Mouse (Mus musculus) adrenal gland, adult (tissue): Measurements from ENCODE around the gene Pklr.
A peak's percentile ranks its signal among the peaks of the same experiment; 100 is the strongest.

Experiments
- DNase-seq, 2 experiments: peaks; one replicate each; pipeline ENCODE4 v3.0.0; 2022 to 2023; ENCODE audit warnings: low spot score in 1 of 2; ENCODE audit not compliant: inconsistent age in 2 of 2

The Pklr gene

DNA sequence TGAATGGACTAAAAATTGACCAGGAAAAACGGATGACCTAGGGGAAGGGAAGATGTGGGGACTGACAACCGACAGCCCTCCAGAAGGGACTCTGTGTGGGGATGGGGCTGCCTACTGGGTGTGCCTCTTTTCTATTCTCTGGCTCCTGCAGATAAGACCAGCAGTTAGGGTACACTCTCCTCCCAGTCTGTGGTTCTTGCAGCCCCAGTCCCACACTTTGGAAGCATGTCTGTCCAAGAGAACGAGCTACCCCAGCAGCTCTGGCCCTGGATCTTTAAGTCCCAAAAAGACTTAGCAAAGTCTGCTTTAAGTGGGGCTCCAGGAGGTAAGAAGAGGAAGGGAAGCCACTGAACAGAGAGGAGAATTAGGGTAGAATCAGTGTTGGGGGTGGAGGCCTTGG, at the start of gene Pklr:
TSS of gene Pklr (plus strand) at position 185 of the 400 bp plus-strand sequence.
- no peak for DNase-seq

DNA sequence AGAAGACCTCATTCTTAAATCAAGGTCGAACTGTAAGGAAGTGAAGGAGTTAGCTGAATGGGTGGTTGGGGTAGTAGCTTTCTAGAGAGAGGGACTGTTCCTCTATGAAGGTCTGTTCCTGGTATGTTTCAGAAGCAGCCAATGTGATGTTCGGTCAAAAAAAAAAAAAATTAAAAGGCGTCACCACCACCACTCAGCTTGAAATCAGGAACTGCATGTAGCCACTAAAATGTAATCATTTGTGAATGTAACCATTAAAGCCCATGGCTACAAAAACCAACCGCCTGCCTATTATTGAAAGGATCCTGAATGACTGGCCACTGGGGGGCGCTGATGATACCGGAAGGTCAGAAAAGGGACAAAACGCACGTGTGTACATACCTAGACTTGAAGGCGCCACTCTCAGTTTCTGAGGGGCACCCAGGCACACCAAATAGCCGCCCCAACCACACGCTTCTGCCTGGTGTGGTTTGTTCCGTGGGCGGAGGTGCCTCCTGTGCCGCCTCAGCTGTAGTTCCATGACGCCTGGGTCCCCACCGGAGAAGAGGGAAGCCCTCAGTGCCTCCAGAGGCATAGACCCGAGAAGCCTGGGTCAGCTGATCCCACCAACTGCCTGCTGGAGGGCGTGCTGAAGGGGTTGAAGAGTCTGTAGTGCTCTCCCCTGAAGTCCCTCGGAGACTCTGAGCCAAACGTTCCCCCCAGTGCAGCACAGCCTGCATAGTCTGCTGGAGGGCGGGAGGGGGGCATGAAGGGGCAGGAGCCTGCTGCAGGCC, 48.4 kb upstream of the Pklr start:
- peak; percentile 74 to 93 for DNase-seq

DNA sequence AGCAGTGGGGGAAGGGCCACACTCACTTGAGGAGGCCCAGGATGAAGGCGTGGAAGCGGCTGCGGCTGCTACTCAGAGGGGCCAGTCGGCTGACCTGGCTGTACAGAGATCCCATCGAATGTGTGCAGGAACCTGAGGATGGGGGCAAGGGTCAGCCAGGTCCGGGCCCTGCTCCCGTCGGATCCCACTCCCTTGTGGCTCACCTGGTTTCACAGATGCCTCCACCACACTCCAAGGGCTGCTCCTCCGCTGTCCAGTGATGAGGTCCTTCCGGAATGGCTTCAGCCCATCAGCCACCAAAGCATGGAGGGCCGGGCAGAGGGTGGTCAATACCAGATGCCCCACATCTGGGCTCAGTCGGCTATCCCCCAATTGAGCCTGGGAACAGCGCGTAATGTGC, 47.0 kb upstream of the Pklr start:
- DNase-seq: no peak

DNA sequence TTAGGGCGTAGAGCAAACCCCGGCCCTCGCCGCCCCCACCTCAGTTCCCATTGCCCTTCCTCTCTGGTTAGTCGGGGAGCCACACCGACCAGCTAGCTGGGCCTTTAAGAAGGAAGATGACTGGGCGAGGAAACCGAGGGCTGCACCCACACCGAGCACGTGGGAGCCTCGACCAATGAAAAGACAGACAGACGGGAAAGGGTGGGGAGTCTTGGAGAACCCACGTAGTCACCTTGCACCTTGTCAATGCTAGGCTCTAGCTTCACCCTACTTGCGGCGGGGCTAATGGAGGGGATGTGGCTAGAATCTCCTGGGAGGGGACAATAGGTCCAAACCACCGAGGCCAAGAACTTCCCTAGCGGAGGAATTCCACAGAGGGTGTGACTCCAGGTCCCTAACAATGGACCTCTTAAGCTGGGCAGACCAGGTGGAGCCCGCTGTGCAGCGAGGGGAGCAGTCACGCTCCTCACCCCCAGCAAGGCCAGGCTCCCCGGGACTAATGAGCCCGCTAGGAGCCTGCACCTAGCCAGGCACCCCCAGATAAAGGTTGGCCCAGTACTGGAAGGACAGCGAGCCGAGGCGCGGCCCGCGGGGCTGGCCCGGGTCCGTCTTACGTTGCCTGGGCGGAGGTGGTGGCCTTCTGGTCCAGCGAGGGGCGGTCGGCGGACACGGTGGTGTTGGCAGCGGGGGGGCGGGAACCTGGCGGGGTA, 45.9 kb upstream of the Pklr start:
- DNase-seq: peak; percentile 91 to 97

DNA sequence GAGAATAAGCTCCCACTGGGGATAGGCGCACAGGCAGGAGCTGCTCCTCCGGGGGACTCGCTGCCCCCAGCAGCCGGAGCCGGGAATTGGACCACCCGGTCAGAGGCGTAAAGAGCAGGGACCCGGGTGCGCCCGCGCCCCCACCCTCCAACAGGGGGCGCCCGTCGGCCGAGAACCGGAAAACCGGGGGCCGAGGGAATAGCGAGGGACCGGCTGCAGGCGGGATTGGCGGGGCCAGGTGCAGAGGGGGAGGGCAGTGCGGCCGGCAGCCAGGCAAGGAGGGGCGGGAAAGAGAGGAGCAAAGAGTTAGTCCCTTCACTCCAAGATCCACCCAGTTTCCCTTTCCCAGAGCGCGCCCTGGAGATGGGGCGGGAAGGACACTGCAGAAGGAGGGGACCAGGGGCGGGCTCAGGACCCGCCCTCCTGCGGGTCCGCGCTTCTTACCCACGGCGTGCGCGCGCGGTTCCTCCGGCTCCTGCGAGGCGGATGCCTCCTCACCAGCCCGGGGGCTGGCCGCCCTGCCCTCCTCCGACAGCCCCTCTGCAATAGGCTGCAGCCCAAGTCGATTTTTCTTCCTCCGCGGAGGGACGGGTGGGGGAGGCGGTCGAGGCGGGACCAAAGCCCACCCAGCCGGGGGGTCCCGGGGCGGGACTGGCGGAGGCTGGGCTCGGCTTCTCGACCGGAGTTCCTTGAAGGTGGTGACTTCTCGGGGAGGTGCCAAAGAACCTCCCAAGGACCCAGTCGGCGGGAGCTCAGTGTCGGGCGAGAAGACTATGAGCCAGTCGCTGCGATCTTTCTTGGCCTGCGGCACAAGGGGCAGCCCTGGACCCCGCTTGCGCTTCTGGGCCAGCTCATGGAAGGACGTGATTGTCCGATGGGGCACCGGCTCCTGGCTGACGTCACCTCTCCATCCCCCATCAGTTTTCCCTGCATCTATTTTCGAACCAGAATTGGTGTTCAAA, 45.0 kb upstream of the Pklr start:
- peak; percentile 90 to 96 for DNase-seq

DNA sequence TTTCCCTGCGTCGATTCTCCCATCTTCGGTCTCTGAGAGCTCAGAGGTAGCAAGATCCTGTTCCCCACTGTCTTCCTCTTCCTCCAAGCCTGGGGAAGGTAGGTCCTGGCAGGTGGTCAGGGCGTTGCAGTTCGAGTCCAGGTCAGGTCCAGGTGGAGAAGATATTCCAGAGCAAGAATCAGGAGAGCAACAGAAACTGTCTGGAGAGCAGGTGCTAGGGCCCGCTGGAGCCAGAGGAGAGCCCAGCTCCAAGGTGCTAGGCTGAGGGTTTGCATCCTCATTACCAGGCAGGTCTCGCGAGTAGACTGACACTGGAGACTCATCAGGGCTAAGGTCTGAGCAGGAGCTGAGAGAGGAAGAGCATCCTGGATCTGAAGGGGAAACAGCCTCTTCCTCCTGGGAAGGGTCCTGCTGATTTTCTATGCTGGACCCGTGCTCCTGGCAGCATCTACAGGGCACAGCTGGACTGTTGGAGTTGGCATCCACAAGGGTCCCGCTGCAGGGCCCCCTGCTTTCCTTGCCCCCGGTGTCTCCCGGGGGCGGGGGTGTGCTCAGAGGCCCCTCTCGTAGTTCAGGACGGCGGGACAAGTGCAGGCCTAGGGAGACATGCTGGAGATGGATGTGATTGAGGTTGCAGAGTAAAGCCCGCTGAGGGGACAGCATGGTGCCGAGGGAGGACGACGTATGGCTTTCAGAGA, 44.0 kb upstream of the Pklr start:
- DNase-seq: peak; percentile 37 to 50

DNA sequence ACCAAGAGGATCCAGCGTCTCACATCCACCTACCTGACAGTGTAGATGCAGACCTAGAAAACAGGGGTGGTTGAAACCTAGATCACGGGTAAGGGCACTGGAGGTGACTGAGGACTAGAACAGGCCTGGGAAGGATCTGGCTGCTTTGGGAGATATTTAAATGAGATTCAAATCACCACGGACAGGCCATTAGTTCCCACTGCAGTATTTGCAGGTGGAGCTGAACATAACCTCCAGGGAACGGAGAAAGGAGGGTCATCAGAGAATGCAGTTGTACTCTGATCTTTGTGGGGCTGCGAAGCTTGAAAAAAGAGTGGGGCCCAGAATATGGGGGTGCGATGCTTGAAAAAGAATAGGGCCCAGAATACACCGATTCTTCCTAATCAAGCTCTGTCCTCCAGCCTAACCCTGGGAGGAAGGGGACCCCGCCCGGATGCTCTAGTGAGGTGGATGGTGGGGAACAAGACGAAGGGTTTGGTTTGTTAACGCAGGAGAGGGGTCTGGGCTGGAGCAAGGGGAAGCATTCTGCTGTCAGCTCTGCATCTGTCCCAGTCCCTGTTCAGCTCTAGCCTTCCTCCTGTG, 43.3 kb upstream of the Pklr start:
- DNase-seq: no peak

DNA sequence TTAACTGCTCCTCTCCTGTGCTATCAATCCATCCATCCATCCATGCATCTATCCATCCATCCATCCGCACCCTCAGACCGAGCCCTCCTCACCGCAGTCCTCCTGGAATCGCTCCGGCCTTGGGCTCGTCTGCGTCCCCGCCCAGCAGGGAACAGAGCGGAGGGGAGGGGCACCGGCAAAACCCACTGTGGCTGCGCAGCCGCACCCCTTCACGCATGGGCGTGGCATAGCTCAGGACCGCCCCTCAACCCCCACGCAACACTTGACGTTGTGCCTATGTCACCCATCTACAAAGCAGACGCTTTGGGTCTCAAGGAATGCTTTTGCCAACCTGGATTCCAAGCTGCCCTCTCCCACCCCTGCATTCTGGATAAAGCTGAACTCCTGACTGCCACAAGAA, 42.8 kb upstream of the Pklr start, which contains the start of gene Rusc1:
TSS of gene Rusc1 (minus strand) at position 137 of the 400 bp plus-strand sequence.
- DNase-seq: peak; percentile 92 to 96

DNA sequence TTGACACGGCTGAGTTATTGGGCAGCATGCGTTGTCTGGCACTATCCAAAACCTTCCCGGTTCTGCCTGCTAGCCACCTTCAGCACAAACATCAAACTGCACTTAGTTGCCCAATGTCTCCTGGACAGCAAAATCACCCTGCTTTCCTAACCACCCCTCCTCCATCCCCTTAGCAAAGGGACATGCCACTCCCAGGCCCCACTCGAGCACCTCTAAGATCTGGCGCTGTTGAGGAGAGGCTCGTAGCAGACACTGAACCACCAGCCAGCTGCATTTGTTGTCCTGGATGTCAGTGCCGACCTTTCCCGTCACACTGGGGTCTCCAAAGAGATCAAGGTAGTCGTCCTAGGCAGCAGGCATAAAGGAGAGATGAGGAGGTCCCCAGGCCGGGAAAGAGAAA, 41.9 kb upstream of the Pklr start:
- DNase-seq: peak; percentile 18 to 38

DNA sequence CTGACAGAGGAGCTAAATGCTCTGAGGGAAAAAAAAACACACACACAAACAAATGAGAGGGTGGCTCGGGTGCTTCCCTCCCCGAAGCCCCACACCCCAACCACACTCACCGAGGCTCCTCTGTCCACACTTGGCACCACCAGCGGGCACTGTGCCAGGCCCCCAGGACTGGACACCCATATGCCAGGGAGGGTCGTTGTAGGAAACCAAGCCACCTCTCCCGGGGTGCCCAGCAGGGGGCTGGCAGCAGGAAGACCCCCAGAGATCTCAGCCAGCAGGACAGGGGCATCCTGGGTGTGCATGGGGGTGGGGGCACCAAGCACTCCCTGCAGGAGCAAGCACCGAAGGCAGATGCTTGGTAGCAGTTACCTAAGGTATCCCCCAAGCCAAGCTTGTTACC, 35.1 kb upstream of the Pklr start, which contains the start of gene Gm43738:
TSS of gene Gm43738 (minus strand) at position 289 of the 400 bp plus-strand sequence.
- peak; percentile 53 to 60 for DNase-seq

DNA sequence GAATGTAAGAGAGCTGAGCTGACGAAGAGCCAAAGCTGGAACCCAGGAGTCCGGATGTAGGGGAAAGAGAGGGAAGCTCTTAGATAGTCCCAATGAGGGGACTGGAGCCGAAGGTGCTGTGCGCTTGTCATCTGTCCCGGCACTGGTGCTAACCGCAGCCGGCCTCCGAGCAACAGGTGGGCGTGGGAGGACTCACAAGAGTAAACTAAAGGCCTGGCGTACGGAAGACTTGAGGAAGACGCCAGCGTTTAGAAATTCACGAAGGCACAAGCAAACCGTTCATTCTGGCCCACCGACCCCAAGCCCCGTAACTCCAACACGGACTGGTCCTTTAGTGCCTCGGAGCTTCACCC, 34.5 kb upstream of the Pklr start:
- DNase-seq: no peak

DNA sequence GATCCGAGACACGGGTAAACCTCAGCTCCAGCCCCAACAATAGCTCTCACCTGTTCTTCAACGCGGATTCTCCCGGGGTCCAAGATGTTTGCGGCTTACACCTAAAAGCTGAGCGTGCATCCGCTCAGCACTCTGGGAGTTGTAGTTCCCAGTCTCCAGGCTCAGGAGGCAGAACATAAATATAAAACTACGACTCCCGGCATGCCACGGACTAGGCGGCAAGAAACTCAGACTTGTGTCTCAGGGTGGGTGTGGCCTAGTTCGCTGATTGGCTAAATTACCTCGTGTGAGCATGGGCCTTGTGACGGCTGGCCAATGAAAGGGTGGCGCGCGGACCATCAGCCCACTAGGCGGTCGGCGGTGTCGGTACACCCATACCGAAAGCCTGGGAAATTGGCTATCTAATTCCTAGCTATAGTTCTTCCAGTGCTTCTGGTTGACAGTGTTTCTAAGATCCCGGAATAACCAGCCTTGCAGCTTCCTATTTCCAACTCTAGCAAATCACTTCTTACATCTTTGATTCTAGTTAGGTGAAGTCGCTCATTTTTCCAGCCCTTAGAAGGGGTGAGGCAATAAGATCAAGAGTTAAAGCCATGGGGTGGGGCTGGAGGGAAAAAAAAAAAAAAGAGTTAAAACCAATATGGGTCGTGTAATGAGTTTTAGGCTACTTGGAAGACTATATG, 34.0 kb upstream of the Pklr start, which contains the start of gene Fdps:
TSS of gene Fdps (minus strand) at position 148 of the 683 bp plus-strand sequence.
- peak; percentile 97 to 98 for DNase-seq

DNA sequence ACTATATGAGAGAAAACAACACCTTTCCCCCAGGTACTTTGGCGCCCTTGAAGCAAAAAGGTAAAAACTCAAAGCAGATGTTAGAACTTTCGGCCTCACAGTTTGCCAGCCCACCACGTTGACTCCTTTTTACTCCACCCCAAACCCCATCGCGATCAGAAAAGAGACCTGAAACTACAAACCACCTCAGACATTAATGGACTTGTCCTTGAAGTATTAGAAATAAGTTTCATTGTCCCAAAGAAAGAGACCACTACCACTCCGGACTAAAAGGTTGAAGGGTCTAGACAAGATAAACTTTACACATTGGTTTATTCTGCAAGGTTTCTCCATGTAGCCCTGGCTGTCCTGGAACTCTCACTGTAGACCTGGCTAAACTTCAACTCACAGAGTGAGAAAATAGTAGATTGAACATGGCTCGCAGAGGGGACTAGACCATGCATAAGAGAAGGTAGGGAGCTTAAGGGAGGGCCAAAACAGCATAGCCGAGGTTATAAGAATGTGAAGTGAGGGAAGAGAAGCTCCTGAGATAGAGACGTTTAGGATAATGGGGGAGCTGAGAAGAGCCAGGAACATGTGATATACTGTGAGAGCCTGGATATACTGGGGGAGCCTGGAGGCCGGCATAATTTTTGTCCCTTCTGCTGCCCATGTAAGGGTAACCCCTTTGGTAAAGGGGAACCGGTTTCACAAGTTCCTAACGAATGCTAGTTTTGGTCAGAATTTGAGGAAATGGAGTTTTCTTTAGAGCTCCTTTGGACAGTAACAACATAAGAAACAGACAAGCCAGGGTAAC, 33.2 kb upstream of the Pklr start:
- DNase-seq: no peak

DNA sequence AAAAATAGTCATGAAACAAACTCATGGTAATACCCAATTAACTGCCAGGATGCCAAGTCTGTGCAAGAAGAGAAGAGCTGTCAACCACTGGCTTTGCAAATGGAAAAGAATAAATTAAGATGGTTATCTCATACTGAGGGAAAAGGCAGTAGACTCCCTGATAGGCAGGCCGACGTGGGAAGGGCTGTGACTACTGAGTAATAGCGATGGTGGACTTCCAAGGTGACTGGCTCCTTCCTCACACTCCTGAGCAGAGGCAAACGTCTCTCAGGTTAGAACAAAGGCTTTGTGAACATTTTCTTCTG, 32.7 kb upstream of the Pklr start:
- no peak for DNase-seq

DNA sequence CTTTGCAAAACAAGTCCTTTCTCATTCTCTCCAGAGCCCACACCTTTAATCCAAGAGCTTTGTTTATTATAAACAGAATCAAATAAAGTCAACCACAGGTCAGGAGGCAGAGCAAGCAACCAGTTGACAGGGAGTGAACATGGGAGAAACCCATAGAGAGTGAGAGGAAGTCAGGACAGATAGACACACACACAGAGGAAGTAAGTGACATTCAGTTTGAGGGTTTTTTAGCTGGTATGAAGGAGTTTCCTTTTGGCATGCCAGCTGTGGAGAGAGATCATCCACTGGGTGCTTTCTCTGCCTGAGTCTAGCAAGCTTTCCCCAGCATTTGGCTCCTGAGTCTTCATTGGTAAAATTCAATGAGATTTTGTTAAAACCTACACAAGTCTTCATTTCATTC, 29.1 kb upstream of the Pklr start:
- peak in 1 of 2 experiments; percentile 49 for DNase-seq

DNA sequence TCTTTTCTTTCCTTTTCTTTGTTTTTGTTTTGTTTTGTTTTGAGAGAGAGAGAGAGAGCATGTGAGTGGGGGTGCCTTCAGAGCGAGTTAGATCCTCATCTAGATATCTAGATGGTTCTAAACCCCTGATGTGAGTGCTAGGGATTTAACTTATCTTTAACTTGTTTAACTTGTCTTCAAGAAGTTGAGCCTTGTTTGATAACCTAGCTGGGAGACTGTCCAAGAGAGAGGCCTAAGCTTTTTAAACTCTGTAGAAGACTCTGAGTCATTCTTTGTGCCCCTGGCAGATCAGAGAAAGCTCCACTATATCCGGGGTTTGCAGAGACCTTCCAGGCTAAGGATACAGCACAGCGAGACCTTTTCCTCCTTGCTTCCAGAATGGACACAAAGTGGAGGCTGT, 28.4 kb upstream of the Pklr start:
- DNase-seq: peak in 1 of 2 experiments; percentile 73

DNA sequence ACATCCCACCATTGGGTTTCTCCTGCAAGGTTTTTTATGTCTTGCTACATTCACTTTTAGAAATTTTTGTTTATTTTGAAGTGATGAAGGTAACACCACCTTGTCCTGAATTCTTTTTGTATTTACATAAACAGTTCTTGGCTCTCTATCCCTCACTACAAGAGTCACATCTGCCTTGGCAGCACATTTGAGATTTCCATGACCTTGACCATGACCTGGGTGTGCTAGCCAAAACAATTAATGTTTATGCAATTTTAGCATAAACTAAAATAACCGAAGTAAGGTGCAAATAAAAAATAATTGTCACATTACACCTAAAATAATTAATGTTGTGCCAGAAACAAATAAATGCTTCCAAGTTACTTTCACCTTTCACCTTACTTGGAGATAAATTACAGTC, 27.8 kb upstream of the Pklr start:
- peak in 1 of 2 experiments; percentile 81 for DNase-seq

DNA sequence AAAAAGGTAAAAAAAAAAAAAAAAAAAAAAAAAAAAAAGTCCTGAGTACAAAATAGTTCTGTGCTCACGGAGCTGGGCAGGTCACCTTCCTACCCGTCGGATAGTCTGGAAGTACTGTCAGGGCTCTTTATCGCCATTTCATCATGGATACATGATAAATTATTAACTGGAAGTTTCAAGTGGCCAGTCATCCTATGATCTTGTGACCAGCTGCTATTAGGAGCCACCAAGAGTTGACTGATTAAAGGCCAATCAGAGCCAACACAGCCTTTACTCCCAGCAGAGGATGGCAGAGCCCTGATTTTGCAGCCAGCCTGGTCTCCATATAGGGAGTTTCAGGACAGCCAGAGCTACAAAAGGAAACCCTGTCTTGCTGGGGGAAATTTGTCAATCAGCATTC, 22.9 kb upstream of the Pklr start:
- DNase-seq: peak in 1 of 2 experiments; percentile 30

DNA sequence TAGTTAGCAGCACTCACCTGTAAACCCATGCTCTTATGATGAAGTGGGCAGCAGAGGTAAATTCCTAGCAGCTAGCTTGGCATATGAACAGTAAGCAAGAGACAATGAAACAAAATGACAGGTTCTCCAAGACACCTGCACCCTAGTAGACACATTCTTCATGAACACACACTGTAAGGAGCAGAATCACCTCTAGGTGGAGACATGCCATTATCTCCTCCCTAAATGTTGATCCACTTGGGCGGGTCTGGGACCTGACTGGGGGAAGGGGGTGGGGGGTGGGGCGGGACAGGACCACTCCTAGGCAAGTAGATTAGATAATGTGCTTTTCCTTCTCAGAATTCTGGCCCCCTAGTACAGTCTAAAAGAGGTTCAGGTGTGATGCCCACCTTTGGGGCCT, 20.4 kb upstream of the Pklr start:
- peak in 1 of 2 experiments; percentile 76 for DNase-seq
